Mouse (Mus musculus) heart, embryonic 12.5 days (tissue): Measurements from ENCODE around the gene Dmgdh. TPM values are rescaled to one million over a fixed set of nuclear protein-coding genes. Genes with fewer than 3 reads are reported as not detected.

Experiments
- ATAC-seq: fragments of 200-750 bp; cut with Nextera tagmentation; 2 replicates; pipeline ENCODE4 v1.8.0; 2017; ENCODE audit warnings: moderate TSS enrichment, moderate library complexity; ENCODE audit not compliant: insufficient number of reproducible peaks, low FRiP score
- H3K27ac ChIP-seq: fragments of 300-500 bp; sonication (generic); 2 replicates; pipeline ENCODE4 v1.5.1; 2016; ENCODE audit warnings: mild to moderate bottlenecking, moderate library complexity; ENCODE audit not compliant: poor library complexity, severe bottlenecking
- H3K27me3 ChIP-seq: fragments of 300-500 bp; sonication (generic); replicated peaks from 2 replicates; pipeline ENCODE4 v1.6.1; 2016; ENCODE audit warnings: mild to moderate bottlenecking, moderate library complexity
- H3K36me3 ChIP-seq: fragments of 300-500 bp; sonication (generic); 2 replicates; pipeline ENCODE4 v1.6.1; 2016; ENCODE audit warnings: mild to moderate bottlenecking, moderate library complexity
- H3K4me1 ChIP-seq: fragments of 300-500 bp; sonication (generic); replicated peaks from 2 replicates; pipeline ENCODE4 v1.6.1; 2016; ENCODE audit warnings: mild to moderate bottlenecking
- H3K4me2 ChIP-seq: fragments of 300-500 bp; sonication (generic); 2 replicates; pipeline ENCODE4 v1.6.1; 2016; ENCODE audit warnings: mild to moderate bottlenecking, moderate library complexity
- H3K4me3 ChIP-seq: fragments of 300-500 bp; sonication (generic); 2 replicates; pipeline ENCODE4 v1.5.1; 2016; ENCODE audit warnings: mild to moderate bottlenecking
- H3K9ac ChIP-seq: fragments of 300-500 bp; sonication (generic); 2 replicates; pipeline ENCODE4 v1.6.1; 2016; ENCODE audit warnings: mild to moderate bottlenecking, moderate library complexity
- H3K9me3 ChIP-seq: fragments of 300-500 bp; sonication (generic); replicated peaks from 2 replicates; pipeline ENCODE4 v1.6.1; 2016; ENCODE audit warnings: mild to moderate bottlenecking, moderate library complexity
- WGBS: fragments of 180-500 bp; shearing (Covaris S2); methylation state at CpG from one replicate; pipeline ENCODE4 v1.1.7; 2016; 5-methylcytosine and 5-hydroxymethylcytosine counted together
- polyA plus RNA-seq: library from polyadenylated mRNA; unstranded; fragments of >200 nt; fragmentation: Nextera tagmentation; extraction: Ambion mirVana; gene quantifications from 2 replicates; pipeline ENCODE4 v1.2.1, GENCODE M21; 2016

The Dmgdh gene
- polyA plus RNA-seq, 1 experiment from 2014 or later, result 0.42 TPM

DNA sequence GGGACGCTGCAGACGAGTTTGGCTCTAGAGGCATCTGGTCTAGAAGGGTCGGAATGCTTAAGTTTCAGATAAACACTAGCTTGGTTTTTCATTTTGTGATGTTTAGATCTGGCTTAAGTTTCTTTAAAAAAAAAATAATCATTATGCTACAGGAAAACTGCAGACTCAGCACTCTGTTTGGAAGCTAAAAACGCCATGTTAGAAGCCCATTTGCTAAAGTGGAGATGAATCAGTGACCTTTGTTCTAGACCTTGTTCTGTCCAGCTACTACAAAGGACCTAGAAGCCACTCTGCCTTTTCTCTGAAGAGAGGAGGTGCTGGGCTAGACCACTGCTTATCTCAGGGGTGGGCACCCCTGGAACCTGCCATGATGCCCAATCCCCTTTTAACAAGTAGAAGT is 36.1 kb downstream of the Dmgdh start:
- Histone ChIP-seq H3K9ac (no peak overlapping the region), H3K4me1 (no peaks in the 10 kb centered on the region), H3K9me3 (no peaks in the 10 kb centered on the region), H3K4me3 (no peak overlapping the region), H3K27me3 (no peaks in the 10 kb centered on the region), H3K4me2 (no peak overlapping the region), H3K36me3 (no peaks in the 10 kb centered on the region), H3K27ac (no peak overlapping the region)
- no peak for ATAC-seq
- WGBS, result 85% methylated on average over 4 of the region's 4 CpGs

DNA sequence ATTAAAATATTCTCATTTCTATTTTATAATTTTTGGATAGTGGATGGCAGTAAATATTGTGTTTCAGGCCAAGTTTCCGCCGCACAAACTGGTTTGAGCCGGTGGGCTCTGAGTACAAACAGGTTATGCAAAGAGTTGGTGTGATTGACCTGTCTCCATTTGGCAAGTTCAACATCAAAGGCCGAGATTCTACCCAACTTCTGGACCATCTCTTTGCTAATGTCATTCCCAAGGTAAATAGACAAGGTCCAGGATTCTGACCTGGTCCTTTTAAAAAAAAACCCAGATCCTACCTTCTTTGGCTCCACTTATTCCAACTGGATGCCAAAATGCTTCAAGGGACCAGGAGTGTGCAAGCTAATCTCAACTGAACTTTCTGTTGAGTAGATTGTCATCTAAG is 37.0 kb downstream of the Dmgdh start:
- ATAC-seq, result no peak
- H3K4me1 ChIP-seq, result no peaks in the 10 kb centered on the region
- no peaks in the 10 kb centered on the region for H3K9me3 ChIP-seq
- no peak overlapping the region for H3K9ac ChIP-seq
- H3K27ac ChIP-seq, result no peak overlapping the region
- H3K4me3 ChIP-seq, result no peak overlapping the region
- no peak overlapping the region for H3K4me2 ChIP-seq
- 86% methylated on average over 4 of the region's 4 CpGs for WGBS
- H3K27me3 ChIP-seq, result no peaks in the 10 kb centered on the region
- H3K36me3 ChIP-seq, result no peaks in the 10 kb centered on the region

DNA sequence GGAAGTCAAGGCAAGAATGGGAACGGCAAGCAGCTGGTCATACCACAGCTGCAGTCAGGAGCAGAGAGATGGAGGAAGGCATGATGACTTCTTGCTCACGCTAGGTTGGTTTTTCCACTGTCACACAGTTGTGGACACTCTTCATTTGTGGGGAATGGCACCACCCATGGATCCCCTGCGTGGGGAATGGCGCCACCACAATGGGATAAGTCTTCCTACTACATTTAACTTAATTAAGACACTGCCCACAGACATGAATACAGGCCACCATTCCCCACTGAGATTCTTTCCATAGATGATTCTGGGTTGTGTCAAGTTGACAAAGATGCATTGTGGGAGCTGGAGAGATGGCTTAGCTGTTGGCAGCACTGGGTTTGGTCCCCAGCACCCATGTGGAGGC is 38.1 kb downstream of the Dmgdh start:
- no peaks in the 10 kb centered on the region for H3K36me3 ChIP-seq
- H3K4me3 ChIP-seq, result no peak overlapping the region
- H3K27ac ChIP-seq, result no peak overlapping the region
- ATAC-seq, result no peak
- no peaks in the 10 kb centered on the region for H3K27me3 ChIP-seq
- no peaks in the 10 kb centered on the region for H3K4me1 ChIP-seq
- H3K4me2 ChIP-seq, result no peak overlapping the region
- no peaks in the 10 kb centered on the region for H3K9me3 ChIP-seq
- WGBS, result 85% methylated on average over 4 of the region's 4 CpGs
- no peak overlapping the region for H3K9ac ChIP-seq

DNA sequence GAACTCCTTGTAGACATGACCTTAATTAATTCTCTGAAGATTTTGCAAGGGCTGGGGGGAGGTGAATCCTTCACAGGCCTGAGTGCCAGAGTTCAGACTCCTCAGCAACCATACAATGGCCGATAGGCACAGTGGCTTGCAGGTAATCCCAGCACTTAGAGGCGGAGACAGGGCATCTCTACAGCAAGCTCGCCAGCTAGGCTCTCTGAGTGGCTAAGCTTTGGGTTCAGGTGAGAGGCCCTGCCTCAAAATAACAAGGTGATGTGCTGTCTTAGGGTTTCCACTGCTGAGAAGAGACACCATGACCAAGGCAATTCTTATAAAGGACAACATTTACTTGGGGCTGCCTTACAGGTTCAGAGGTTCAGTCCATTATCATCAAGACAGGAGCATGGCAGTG is 39.6 kb downstream of the Dmgdh start:
- Histone ChIP-seq H3K4me2 (no peak overlapping the region), H3K36me3 (no peaks in the 10 kb centered on the region), H3K27ac (no peak overlapping the region), H3K4me3 (no peak overlapping the region), H3K9ac (no peak overlapping the region), H3K9me3 (no peaks in the 10 kb centered on the region), H3K4me1 (no peaks in the 10 kb centered on the region), H3K27me3 (no peaks in the 10 kb centered on the region)
- no peak for ATAC-seq
- 90% methylated on average over 3 of the region's 3 CpGs for WGBS

DNA sequence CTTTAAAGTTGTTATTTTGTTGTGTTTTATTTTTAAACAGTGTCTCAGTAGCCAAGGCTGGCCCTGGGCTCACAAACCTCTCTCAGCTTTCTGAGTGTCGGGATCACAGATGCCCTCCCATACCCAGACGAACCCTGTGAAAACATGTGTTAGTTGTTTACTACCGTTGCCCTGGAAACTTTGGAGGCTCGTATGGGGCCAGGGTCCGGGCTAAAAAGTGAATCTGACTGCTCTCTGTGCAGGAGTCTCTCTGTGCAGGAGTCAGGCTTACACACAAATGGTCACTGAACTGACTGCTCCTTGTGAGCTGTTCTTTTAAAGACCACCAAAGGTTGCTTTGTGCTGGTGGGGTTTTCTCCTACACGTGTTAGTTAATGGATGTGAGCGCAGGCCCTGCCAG is 42.9 kb downstream of the Dmgdh start:
- H3K36me3 ChIP-seq, result no peaks in the 10 kb centered on the region

DNA sequence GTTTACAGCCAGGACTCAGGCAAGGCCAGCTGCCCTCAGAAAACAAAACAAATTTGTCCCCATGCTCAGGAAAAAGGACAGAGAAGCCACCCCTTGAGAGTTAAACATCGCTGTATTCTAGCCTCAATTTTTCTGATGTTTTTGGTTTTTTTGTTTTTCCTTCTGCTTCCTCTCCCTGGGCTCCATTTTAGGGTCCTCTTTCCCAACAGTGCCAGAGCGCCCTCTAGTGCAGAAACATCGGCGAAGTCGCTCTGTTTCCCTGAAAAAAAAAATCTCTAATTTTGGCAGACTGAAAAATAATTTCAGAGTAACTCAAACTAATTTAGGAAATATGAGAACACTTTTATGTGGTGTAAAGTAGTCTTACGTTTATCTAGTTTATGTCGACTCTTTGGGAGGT is 44.7 kb downstream of the Dmgdh start:
- WGBS, result 1% methylated on average over 7 of the region's 7 CpGs
- Histone ChIP-seq H3K27me3 (no peaks in the 10 kb centered on the region), H3K4me3 (no peak overlapping the region), H3K36me3 (no peaks in the 10 kb centered on the region), H3K4me2 (no peak overlapping the region), H3K9ac (no peak overlapping the region), H3K4me1 (no peaks in the 10 kb centered on the region), H3K27ac (no peak overlapping the region), H3K9me3 (no peaks in the 10 kb centered on the region)
- ATAC-seq, result no peak

More for the DNA sequence above, 42.9 kb downstream of the Dmgdh start:
- H3K9ac ChIP-seq, result no peak overlapping the region
- 54% methylated on average over 7 of the region's 7 CpGs for WGBS
- no peaks in the 10 kb centered on the region for H3K9me3 ChIP-seq
- no peaks in the 10 kb centered on the region for H3K4me1 ChIP-seq
- H3K4me2 ChIP-seq, result no peak overlapping the region
- no peak for ATAC-seq
- no peak overlapping the region for H3K27ac ChIP-seq
- H3K27me3 ChIP-seq, result no peaks in the 10 kb centered on the region
- H3K4me3 ChIP-seq, result no peak overlapping the region

DNA sequence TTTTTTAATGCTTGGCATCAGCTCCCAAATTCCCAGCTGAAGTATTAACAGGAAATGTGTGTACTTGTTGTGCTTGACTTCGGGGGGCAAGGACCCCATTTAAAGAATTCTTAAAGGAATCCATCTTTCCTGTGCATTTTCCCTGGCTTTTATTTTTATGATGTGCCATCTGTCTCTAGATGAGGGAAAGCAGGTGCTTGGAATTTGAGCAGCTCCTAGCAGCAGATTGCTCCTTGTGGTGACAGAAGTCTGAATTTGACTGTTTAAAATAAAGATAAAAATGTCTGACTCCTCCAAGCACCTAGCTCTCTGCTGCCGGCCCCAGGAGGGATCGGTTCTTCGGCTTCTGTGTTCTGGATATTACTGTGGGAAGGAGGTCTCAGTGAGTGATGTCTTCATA is 47.7 kb downstream of the Dmgdh start:
- no peak overlapping the region for H3K27ac ChIP-seq
- ATAC-seq, result no peak
- no peak overlapping the region for H3K4me3 ChIP-seq
- H3K36me3 ChIP-seq, result no peaks in the 10 kb centered on the region
- 76% methylated on average over 4 of the region's 4 CpGs for WGBS
- no peaks in the 10 kb centered on the region for H3K4me1 ChIP-seq
- H3K27me3 ChIP-seq, result no peaks in the 10 kb centered on the region
- H3K4me2 ChIP-seq, result no peak overlapping the region
- no peaks in the 10 kb centered on the region for H3K9me3 ChIP-seq
- no peak overlapping the region for H3K9ac ChIP-seq

DNA sequence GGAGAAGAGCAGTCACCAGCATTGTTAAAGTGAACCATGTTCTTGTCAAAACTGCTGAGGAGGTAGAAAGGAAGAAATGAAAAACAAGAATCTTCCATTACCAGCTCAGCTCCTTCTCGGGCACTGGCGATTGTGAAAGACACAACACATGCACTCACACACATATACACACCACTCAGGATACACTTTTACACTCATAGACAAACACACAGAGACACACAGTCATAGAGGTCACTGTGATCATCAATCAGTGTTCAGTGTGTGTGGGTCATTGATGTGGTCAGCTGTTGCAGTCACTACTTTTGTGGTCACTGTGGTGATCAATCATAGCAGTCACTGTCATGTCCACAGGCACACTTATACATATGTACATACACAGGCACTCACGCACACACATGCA is 49.2 kb downstream of the Dmgdh start:
- 82% methylated on average over 3 of the region's 3 CpGs for WGBS
- ATAC-seq, result no peak
- Histone ChIP-seq H3K27ac (no peak overlapping the region), H3K27me3 (no peaks in the 10 kb centered on the region), H3K36me3 (no peaks in the 10 kb centered on the region), H3K9me3 (no peaks in the 10 kb centered on the region), H3K9ac (no peak overlapping the region), H3K4me2 (no peak overlapping the region), H3K4me3 (no peak overlapping the region), H3K4me1 (no peaks in the 10 kb centered on the region)

DNA sequence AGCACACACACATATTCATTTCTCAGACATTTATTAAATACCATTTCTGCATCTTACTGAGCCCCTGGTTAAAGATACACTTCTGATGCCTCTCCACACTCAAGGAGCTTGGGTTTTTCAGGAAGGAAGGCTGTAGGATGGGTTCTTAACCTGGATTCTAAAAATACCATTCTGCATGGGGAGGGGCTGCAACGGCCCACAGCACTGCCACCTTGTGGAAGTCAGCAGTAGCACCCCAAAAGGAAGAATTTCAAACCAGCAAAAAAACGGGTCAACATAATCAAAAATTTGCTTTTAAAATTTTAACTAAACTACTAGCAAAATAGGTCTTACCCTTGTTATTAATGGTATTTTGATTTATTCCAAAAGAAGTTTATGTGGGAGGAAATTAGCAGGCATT is 50.0 kb downstream of the Dmgdh start:
- Histone ChIP-seq H3K4me2 (no peak overlapping the region), H3K4me1 (no peaks in the 10 kb centered on the region), H3K36me3 (no peaks in the 10 kb centered on the region), H3K9ac (no peak overlapping the region), H3K4me3 (no peak overlapping the region), H3K27me3 (no peaks in the 10 kb centered on the region), H3K27ac (no peak overlapping the region), H3K9me3 (no peaks in the 10 kb centered on the region)
- no peak for ATAC-seq
- WGBS, result 34% methylated on average over 2 of the region's 2 CpGs

DNA sequence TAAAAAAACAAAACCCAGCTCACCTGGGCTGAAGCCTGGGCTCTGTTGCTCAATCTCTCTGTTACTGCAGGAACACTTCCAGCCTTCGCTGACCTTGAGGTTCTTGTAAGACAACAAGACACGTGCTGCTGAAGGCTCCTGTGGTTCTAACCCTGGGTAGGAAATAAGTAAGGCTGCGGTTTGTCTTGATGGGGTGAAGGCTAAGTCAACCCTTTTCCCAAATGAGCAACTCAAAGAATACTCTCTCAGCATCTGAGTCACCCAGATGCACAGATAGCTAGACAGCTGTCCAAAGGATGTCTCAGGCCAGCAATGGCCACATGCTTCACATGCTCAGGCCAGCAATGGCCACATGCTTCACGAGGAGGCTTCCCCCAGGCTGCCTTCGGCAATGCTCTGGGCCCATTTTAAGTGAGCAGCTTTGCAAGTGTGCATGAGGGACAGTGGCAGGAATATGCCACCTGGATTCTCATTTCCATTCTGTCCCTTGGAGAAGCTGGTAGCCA is 61.0 kb downstream of the Dmgdh start:
- WGBS, result 81% methylated on average over 5 of the region's 5 CpGs
- H3K4me3 ChIP-seq, result no peak overlapping the region
- no peaks in the 10 kb centered on the region for H3K4me1 ChIP-seq
- H3K36me3 ChIP-seq, result no peaks in the 10 kb centered on the region
- ATAC-seq, result no peak
- no peak overlapping the region for H3K27ac ChIP-seq
- H3K27me3 ChIP-seq, result no peaks in the 10 kb centered on the region
- 0 out of 2 replicates have a peak, but pooled peaks cover 4% of the 10 kb centered on the region for H3K9me3 ChIP-seq
- H3K4me2 ChIP-seq, result no peak overlapping the region
- no peak overlapping the region for H3K9ac ChIP-seq

DNA sequence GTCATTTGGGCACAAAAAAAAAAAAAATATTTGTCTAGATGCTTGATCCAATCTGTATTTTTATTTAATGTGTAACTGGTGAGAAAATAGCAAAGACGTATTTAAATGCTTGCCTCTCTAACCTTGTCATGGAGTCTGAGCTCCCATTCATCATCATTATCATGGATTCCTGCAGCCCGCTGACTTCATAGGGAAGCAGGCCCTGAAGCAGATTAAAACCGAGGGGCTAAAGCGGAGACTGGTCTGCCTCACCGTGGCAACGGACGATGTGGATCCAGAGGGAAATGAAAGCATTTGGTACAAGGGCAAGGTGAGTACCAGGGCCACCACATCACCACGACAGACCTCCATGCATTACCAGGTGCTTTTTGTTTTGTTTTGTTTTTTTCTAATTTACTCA is 69.9 kb downstream of the Dmgdh start:
- H3K9me3 ChIP-seq, result no peaks in the 10 kb centered on the region
- 45% methylated on average over 8 of the region's 8 CpGs for WGBS

DNA sequence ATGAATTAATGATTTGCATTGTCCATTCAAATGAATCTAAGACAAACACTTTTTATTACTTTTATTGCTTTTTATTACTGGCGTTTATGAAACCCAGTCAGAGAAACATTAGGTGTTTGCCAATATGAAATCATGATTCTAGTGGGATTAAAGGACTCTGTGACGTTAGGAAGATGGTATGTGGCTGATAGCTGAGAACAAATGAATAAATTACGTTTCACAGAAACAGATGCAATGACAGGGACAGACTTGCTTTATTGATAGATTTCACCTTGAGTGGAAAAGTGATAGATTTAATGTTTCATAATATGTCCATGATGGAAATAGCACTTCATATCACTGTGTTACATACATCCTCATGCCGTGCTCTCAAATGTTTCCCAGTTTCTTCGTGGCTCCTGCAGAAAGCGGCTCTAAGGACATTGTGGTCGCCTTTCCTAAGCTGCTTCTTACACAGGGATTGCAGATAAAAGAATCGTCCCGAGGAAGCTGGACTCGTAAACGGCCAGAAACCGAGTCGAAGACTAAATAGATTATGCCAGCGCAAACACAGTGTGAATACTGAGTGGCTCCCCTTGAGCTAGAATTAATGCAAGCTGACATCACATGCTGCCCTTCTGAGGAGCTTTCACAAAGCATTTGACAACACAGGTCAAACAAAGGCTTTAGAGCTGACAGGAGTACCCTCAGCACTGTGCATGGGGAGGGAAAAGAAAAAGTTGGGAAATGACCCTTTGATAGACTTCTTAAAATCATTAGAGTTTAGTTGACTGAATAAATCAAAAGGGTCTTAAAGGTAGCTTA is 78.6 kb downstream of the Dmgdh start:
- Histone ChIP-seq H3K4me3 (no peak overlapping the region), H3K9ac (no peak overlapping the region), H3K4me2 (no peak overlapping the region), H3K36me3 (no peaks in the 10 kb centered on the region), H3K27me3 (no peaks in the 10 kb centered on the region), H3K9me3 (no peaks in the 10 kb centered on the region), H3K27ac (no peak overlapping the region), H3K4me1 (peaks cover 8% of the 10 kb centered on the region; the same call in 1 of the 2 replicates)
- 69% methylated on average over 14 of the region's 14 CpGs for WGBS
- no peak for ATAC-seq

More for the DNA sequence above, 69.9 kb downstream of the Dmgdh start:
- Histone ChIP-seq H3K36me3 (no peaks in the 10 kb centered on the region), H3K4me1 (peaks cover 3% of the 10 kb centered on the region; the same call in 1 of the 2 replicates), H3K4me2 (no peak overlapping the region), H3K27ac (no peak overlapping the region), H3K27me3 (no peaks in the 10 kb centered on the region), H3K4me3 (no peak overlapping the region), H3K9ac (no peak overlapping the region)
- ATAC-seq, result no peak
